Mouse (Mus musculus): ENCODE measurements around the gene Il1r2.

The Il1r2 gene

DNA sequence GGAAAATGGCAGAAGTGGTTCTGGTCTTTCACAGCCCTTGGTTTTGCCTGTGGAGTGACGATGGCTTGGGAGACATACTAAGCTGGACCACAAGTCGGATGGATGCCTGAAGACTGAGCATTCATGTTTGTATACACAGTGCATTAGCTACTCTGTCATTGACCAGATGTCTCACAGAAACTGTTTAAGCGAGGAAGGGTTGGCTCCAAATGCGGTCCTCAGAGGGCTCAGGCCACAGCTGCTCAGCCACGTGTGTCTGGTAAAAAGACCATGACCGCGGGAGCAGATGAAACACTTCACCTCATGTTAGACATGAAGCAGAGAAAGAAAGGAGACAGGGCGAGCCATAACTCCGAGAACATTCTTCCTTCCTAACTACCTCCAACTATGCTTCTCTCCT, 12.5 kb upstream of the Il1r2 start:
- DNase-seq (ENCODE audit: low spot score): no peak

DNA sequence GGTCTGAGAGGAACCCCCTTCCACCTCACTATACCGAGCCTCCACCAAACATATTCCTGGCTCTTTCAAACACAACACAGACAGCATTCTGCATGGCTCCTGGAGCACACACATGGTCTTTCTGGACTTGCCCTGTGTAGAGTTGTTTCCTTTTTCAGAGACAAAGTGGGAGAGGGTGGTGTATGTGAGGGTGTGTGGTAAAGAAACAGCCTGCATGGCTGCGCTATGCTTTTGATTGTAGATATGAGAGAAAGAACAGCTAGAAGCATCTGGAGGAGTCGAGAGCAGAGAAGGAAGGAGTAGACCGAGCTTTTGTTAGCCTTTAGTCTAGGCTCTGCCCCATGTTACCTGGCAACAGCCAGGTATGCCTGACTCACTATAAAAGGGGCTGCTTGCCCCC, 10.5 kb upstream of the Il1r2 start:
- no peak for DNase-seq (ENCODE audit: low spot score)

GRCm38 (mm10) chr1:40064508-40064907, 9.4 kb upstream of the Il1r2 start:
- no peak for DNase-seq (ENCODE audit: low spot score)

DNA sequence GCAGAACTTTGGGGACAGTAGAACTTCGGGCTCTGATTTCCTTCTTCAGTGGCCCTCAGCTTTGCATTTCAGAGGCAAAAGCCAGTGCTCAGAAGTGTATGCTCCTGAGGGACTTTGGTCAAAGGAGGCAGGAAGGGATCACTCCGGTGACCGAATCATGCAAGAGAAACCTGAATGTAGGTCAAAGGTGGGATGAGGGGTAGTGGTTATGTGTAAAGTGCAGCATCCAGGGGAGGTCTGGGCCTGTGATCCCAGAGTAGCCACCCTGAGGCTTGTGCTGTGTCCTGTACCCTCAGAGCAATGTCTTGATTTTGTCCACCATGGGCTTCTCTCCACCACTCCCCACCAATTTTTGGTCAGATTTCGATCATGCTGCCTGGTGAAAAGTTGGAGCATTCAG, 1.3 kb upstream of the Il1r2 start:
- DNase-seq (ENCODE audit: low spot score): no peak

DNA sequence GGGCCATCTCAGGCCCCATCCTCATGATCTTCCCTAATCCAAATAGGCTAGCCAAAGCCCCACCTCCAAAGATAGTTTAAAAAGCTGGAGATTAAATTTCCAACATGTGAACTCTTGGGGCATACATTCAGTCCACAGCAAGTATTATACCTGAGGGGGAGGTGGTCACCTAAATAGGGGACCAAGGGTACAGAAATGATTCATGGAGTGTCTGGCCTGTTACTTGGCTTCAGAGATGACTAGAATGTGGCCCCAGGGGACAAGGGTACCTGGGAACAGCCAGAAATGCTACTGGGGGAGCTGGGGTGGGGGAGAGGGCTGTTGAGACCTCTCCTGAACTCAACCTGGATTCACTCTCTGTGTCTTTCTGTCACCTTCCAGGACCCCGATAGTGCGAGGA, 3.4 kb downstream of the Il1r2 start:
- no peak for DNase-seq (ENCODE audit: low spot score)

DNA sequence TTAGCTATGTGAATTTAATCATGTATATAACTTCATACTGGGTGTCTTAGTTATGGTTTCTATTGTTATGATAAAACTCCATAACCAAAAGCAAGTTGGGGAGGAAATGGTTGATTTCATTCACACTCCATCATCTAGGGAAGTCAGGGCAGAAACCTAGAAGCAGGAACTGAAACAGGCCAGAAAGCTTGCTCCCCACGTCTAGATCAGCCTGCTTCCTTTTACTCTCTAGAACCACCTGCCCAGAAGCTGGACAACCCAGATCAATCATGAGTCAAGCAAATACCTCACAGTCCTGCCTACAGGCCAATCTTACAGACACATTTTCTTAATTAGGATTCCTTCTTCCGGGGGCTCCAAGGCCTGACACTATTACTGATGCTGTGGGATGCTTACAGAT, 7.2 kb downstream of the Il1r2 start:
- no peak for DNase-seq (ENCODE audit: low spot score)

DNA sequence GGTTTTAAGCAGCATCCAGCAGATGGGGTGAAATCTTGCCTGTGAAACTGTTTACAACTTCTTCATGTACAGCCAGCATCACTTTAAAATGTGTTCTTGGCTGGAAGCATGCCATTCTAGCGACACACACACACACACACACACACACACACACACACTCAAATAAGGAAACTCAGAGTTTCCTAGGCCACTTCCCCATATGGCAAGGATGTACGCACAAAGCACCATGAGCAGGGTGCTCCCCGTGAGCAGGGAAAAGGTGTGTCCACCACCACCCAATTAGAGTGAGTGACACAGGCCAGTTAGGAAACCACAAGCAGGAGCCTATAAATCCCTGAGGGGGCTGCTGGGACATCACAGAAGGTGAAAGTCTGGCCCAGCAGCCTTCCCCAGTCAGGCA, 10.5 kb downstream of the Il1r2 start:
- no peak for DNase-seq (ENCODE audit: low spot score)

GRCm38 (mm10) chr1:40085403-40086182, 11.7 kb downstream of the Il1r2 start:
- DNase-seq (ENCODE audit: low spot score): peak; percentile 60

DNA sequence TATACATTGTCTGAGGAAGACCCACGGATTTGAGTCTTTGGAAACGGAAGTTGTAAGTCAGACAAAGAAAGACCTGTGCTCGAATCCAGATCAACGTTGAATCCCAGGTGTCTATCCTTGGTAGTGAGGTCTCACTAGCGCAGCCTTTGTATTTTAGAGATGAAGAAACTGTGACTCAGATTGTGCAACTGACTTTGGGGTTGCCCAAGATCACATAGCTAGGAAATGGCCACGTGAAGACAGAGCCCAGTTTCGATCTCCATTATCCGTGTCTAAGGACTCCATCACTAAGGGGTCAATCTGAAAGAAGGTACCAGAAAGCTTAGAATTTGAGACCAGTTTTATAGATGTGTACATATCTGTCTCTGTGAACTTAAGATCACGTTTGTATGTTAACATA, 17.3 kb downstream of the Il1r2 start:
- DNase-seq (ENCODE audit: low spot score): no peak

DNA sequence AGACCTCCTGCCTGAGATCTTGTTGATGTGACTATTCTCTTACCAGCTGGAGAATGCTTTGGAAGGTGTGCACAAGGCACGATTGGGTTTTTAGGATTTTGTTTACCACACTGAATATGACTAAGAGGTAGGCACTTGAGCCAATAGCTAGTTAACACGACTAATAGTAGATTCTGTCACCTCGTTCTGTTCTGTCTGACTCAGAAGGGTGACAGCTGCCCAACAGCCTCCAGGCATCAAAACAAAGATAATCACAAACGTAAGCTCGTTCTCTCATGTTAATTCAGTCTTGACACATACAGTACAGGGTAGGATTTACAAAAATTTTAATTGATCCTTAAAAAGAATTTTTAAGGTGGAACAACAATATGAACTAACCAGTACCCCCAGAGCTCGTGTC, 18.7 kb downstream of the Il1r2 start:
- DNase-seq (ENCODE audit: low spot score): no peak

GRCm38 (mm10) chr1:40094601-40095304, 20.9 kb downstream of the Il1r2 start:
- no peak for DNase-seq (ENCODE audit: low spot score)

GRCm38 (mm10) chr1:40095585-40095984, 21.7 kb downstream of the Il1r2 start:
- DNase-seq (ENCODE audit: low spot score): no peak

DNA sequence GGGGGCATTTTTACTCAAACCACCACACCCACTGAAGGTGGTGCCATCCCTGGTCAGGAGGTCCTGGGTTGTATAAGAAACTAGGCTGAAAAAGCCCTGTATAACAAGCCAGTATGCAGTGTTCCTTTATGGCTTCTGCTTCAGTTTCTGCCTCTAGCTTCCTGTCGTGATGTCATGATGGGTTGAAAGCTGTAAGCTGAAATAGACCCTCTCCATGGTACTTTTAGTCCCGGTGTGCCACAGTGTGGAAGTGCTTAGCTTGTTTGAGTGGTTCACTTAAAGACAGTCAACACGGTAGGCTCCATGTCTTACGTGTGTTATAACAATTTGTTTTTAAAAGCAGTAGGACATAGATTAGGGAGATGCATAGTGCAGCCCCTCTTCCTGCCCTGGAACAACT, 32.4 kb downstream of the Il1r2 start:
- no peak for DNase-seq (ENCODE audit: low spot score)

DNA sequence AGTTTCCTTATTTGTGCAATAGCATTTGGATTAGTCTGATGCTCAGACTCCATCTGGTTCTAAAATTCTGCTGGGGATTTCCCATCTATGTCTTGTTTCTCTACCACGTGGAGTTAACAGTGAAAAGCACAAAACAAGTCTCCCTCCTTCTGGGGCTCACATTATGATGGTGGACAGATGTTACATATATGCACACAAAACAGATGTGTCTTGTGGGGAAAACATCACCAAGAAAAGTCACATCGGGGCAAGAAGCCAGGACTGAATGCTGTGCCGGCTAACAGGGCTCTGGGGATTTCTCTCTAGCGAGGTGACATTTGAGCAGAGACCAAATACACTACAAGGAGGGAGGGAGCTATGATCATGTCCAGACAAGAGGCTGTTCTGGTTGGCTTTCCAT, 32.8 kb downstream of the Il1r2 start:
- DNase-seq (ENCODE audit: low spot score): no peak

GRCm38 (mm10) chr1:40107971-40108749, 34.3 kb downstream of the Il1r2 start:
- no peak for DNase-seq (ENCODE audit: low spot score)

- no peak for DNase-seq (ENCODE audit: low spot score)
Observed at GRCm38 (mm10) chr1:40109736-40110135, 35.9 kb downstream of the Il1r2 start.

DNA sequence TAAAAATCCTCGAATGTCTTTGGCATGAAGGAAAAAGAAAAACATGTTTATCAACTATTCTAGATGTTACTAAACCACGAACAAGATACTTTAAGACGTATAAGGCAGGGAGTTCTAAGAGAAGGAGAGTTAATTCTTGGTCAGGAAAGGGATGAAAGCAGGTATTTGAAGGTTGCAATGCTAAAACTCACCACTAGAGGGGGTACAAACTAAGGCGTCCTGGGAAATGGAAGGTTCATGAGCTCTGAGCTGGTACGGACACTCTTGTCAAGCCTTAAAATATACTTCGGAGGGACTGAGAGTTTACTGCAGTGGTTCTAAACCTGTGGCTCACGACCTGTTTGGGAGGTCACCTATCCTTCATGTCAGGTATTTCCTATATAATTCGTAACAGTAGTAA, 41.4 kb downstream of the Il1r2 start:
- no peak for DNase-seq (ENCODE audit: low spot score)

DNA sequence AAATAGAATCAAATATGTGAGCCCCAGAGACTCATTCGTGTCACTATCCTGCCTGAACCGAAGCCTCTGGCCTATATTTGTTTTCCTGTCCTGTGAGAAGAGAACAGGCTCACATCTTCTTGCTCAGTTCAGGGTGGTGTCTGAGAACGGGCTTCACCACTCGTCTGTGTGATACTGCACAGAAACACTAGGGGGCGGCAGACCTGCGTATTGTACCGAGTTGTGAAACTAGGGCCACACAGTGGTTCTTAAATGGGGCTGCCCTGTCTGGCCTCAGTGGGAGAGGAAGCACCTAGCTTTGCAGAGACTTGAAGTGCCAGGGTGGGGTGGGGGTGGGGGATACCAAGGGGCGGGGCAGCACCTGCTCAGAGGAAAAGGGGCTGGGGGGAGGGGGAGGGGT, 42.5 kb downstream of the Il1r2 start:
- DNase-seq (ENCODE audit: low spot score): peak; percentile 51

- no peak for DNase-seq (ENCODE audit: low spot score)
Observed at GRCm38 (mm10) chr1:40117565-40117964, 43.7 kb downstream of the Il1r2 start.

- DNase-seq (ENCODE audit: low spot score): no peak
Observed at GRCm38 (mm10) chr1:40124237-40124636, 50.4 kb downstream of the Il1r2 start.

DNA sequence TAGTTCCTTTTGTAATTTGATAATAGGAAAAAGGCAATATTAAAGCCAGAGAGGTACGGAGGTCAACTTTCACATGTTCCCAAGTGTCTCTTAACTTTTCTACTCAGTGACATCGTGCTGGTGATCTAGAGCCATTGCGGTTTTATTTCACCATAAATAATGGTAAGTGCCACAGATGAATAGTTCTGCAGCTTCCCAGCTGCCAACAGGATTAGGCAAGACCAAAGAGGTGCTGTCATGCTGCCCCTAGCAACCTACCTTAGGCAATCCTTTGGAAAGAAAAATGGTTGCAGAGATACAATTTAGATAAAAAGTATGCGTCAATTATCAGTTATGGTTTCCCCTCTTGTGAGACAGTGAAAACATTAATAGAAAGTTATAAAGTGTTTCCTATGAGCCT, 54.6 kb downstream of the Il1r2 start:
- DNase-seq (ENCODE audit: low spot score): no peak

GRCm38 (mm10) chr1:40129321-40129720, 55.4 kb downstream of the Il1r2 start:
- DNase-seq (ENCODE audit: low spot score): no peak

DNA sequence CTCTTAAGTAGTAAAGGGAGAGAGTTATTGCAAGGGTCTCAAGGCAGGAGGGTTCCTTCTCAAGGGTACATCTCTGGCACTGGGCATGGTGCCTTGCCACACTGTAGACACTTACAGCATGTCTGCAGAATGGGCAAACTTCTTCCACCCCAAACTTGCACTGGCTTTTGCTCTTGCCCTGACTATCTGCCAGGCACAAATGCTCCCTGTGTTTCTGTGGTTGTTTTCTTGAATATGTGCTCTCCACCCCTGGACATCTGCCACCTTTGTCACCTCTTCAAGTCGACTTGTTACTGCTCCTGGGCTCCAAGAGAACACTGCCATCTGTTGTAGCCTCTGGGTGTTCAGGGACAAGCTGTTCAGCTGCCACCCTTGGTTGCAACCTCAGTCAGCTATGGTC, 57.8 kb downstream of the Il1r2 start:
- no peak for DNase-seq (ENCODE audit: low spot score)

Measured in ovary, adult 18-20 months (tissue).